Mouse (Mus musculus): ENCODE results near the gene Nsun2.
"Not testable (repeated sequence)": the region's sequence is repeated elsewhere in the genome, so short reads cannot be mapped to it uniquely, and the experiment has no call there.

Nsun2 gene

GRCm38 (mm10) chr13:69553024-69553423 is 19.5 kb downstream of the Nsun2 start:
- DNase-seq (ENCODE audit: low spot score in 2 of 2): peak in 1 of 2 experiments; percentile 61

GRCm38 (mm10) chr13:69554255-69554654 is 20.7 kb downstream of the Nsun2 start:
- no peak for DNase-seq (ENCODE audit: low spot score in 2 of 2)

- DNase-seq (ENCODE audit: low spot score in 2 of 2): no peak
Measured at GRCm38 (mm10) chr13:69555045-69555444, 21.5 kb downstream of the Nsun2 start.

GRCm38 (mm10) chr13:69555957-69556482 is 22.5 kb downstream of the Nsun2 start:
- DNase-seq (ENCODE audit: low spot score in 2 of 2): no peak

- DNase-seq (ENCODE audit: low spot score in 2 of 2): no peak
Measured at GRCm38 (mm10) chr13:69556728-69557127, 23.2 kb downstream of the Nsun2 start.

GRCm38 (mm10) chr13:69558098-69558660 is 24.6 kb downstream of the Nsun2 start:
- no peak for DNase-seq (ENCODE audit: low spot score in 2 of 2)

GRCm38 (mm10) chr13:69559291-69559961 is 25.9 kb downstream of the Nsun2 start:
- no peak for DNase-seq (ENCODE audit: low spot score in 2 of 2)

GRCm38 (mm10) chr13:69562004-69562403 is 28.5 kb downstream of the Nsun2 start:
- no peak for DNase-seq (ENCODE audit: low spot score in 2 of 2)

GRCm38 (mm10) chr13:69562654-69563574 is 29.4 kb downstream of the Nsun2 start:
- DNase-seq (ENCODE audit: low spot score in 2 of 2): no peak

- DNase-seq (ENCODE audit: low spot score in 2 of 2): no peak
Measured at GRCm38 (mm10) chr13:69563905-69564304, 30.4 kb downstream of the Nsun2 start.

- no peak for DNase-seq (ENCODE audit: low spot score in 2 of 2)
Measured at GRCm38 (mm10) chr13:69564573-69564972, 31.0 kb downstream of the Nsun2 start.

- DNase-seq (ENCODE audit: low spot score in 2 of 2): not testable (repeated sequence)
Measured at GRCm38 (mm10) chr13:69565401-69565800, 31.9 kb downstream of the Nsun2 start.

- DNase-seq (ENCODE audit: low spot score in 2 of 2): no peak
Measured at GRCm38 (mm10) chr13:69569201-69569600, 35.7 kb downstream of the Nsun2 start.

GRCm38 (mm10) chr13:69572594-69572993 is 39.0 kb downstream of the Nsun2 start:
- DNase-seq (ENCODE audit: low spot score in 2 of 2): no peak

- no peak for DNase-seq (ENCODE audit: low spot score in 2 of 2)
Measured at GRCm38 (mm10) chr13:69576676-69577075, 43.1 kb downstream of the Nsun2 start.

- DNase-seq (ENCODE audit: low spot score in 2 of 2): no peak
Measured at GRCm38 (mm10) chr13:69577181-69577834, 43.8 kb downstream of the Nsun2 start.

GRCm38 (mm10) chr13:69582411-69582810 is 48.9 kb downstream of the Nsun2 start:
- DNase-seq (ENCODE audit: low spot score in 2 of 2): no peak

- no peak for DNase-seq (ENCODE audit: low spot score in 2 of 2)
Measured at GRCm38 (mm10) chr13:69583591-69583990, 50.0 kb downstream of the Nsun2 start.

GRCm38 (mm10) chr13:69585828-69586227 is 52.3 kb downstream of the Nsun2 start:
- DNase-seq (ENCODE audit: low spot score in 2 of 2): no peak

- no peak for DNase-seq (ENCODE audit: low spot score in 2 of 2)
Measured at GRCm38 (mm10) chr13:69586337-69586736, 52.8 kb downstream of the Nsun2 start.

- DNase-seq (ENCODE audit: low spot score in 2 of 2): no peak
Measured at GRCm38 (mm10) chr13:69587849-69588248, 54.3 kb downstream of the Nsun2 start.

GRCm38 (mm10) chr13:69588263-69588662 is 54.7 kb downstream of the Nsun2 start:
- DNase-seq (ENCODE audit: low spot score in 2 of 2): no peak
